Mouse (Mus musculus): ENCODE results near the gene Spag6l. TPM values are rescaled to one million over a fixed set of nuclear protein-coding genes. Genes with fewer than 3 reads are reported as not detected.
A peak's percentile ranks its signal among the peaks of the same experiment; 100 is the strongest.
"Not testable (repeated sequence)": the region's sequence is repeated elsewhere in the genome, so short reads cannot be mapped to it uniquely, and the experiment has no call there.

Gene Spag6l
- under 1 TPM in 1 of 2 experiments, not detected in 1; 0.36 TPM for total RNA-seq (2021)
- long read RNA-seq, experiment 1, partial matches to known transcripts: 1 of 1 reads
- long read RNA-seq, experiment 1, other reads (novel, unspliced or antisense): 0 of 1 reads
- long read RNA-seq, experiment 2: 0 reads

DNA sequence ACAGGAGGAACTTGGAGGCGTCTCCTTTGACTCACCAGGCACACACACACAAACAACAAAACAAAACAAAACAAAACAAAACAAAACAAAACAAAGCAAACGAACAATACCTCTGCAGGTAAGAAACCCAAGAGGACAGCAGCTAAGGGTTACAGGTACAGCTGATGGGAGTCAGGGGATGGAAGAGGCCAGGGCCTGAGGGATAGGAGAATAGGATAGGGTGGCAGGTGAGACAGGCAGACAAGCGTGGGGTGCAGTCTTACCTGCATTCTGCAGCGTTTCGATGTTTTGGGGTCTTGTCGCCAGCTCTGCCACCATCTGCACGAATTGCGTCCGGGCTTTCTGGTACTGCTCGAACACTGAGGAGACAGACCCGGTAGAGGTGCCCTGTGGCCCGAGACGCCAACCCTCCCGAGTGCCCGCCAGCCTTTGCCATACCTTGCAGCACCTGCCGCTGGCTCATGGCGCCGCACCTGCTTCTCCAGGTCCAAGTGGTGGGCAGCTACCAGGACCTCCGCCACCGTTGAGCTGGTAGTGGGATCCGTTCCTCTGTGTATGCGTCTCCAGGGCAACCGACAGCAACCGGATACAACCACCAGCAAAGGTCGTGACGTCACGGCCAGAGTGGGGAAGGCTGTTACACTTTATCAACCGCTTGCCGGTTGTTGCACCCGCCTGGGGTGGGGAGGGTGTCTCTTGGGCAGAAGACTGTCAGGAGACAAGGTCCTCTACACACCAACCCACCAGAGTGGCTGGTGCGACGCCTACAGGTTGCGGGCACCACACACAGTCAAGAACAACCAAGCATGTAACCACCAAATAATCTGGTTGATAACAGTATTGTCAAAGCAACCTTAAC is at the start of gene Spag6l:
Spag6l (minus strand) TSS at position 700 of the 859 bp plus-strand sequence.
- DNase-seq (ENCODE audit: low spot score in 2 of 2): peak in 1 of 2 experiments; percentile 6

DNA sequence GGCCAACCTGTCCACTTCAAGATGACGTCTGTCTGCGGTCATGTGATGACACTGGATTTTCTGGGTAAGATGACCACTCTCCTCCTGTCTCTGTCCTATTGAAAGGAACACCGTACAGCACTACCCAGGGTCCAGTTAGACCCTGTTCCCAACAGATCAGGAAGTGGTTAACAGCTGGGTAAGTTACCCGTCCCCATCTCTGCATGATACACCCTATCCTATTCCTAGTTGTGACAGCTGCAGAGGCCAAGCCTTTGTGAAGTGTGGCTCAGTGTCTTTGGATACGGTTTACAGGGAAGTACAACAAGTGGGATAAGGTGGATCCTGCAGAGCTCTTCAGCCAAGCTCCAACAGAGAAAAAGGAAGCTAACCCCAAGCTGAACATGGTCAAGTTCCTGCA is 49.8 kb upstream of the Spag6l start:
- no peak for DNase-seq (ENCODE audit: low spot score in 2 of 2)

DNA sequence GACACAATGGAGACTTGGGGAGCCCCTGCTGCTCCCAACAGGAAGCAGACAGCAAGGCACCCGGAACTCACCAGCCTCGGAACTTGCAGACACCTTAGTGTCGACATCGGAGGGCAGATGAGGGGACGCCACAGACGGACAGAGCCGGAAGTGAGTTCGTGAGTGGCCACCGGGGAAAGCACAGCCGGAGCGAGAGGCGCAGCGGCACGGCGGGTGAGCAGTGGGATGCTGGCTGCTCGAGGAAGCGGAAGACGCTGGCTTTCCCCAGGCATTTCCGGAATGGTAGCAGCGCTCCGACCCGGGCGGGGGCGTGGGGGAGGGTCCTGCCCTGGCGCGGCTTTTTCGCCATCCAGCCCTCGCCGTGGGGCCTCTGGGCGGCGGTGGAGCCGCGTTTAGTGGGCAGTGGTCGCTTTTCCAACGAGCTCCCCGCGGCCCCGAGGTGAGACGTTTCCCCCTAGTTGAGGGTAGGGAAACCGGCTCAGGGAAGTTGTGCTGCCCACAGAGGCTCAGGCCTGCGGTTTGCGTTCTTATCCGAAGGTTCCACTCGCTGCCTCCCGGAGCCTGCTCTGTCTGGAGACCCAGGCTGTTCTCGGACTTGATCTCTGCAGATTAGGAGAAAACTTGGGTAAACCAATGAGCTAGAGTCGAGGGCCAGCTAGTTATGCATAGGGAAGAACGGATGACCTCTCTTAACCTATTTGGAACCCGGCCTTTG is 41.5 kb upstream of the Spag6l start, which contains the start of the genes Top3b and Vpreb1:
Top3b (plus strand) TSS at position 120 of the 715 bp plus-strand sequence.
Vpreb1 (minus strand) TSS at position 227 of the 715 bp plus-strand sequence.
- DNase-seq (ENCODE audit: low spot score in 2 of 2): peak; percentile 77 to 80

DNA sequence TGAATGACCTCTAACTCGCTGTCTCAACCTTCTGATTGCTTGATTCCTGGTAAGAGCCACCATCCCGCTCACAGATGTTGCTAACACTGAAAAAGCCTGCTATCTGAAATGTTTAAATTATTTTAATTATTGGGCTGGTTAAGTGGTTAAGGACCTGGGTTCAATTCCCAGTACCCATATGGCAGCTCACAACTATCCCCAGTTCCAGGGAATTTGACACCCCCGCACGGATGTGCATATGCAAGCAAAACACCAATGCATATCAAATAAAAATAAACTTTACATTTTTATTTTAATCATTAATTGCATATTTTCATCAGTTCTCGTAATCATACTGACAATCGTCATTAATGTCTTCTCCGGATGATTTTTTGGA is 41.0 kb upstream of the Spag6l start:
- no peak for DNase-seq (ENCODE audit: low spot score in 2 of 2)

DNA sequence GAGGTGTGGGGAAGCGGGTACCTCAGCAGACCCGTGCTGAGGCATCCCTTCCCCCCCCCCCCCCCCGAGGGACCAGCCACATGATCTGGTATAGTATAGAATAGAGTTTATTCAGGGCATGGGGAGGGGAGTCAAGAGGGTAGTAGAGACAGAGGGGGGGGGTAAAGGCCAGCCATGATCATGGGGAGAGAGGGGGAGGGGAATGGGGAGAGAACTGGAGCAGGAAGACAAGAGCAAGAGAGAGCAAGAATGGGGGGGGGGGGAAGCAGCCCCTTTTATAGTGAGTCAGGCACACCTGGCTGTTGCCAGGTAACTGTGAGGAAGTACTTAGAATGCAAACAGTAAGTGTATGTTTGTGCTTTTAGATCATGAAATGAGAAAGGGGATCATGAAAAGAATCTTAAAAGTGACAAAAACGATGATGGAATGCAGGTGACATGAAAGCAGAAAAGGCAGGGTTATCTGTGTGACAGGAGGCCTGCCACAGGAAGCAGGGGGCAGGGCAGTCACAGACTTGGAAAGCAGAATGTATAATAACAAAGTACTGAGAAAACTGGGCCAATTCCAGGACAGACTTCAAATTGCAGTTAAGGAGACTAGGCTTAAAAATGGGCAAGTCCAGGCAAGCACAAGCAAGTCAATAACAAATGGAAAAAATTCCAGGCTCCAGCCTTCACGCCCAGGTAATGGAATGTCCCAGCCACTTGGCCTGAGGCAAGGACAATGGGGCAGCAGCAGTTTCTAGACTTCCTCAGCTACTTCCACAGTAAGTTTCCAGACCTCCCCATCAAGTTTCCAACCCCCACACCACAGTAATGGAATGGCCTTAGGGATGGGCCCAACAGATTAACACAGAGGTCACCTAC is 36.7 kb upstream of the Spag6l start:
- DNase-seq (ENCODE audit: low spot score in 2 of 2): no peak

DNA sequence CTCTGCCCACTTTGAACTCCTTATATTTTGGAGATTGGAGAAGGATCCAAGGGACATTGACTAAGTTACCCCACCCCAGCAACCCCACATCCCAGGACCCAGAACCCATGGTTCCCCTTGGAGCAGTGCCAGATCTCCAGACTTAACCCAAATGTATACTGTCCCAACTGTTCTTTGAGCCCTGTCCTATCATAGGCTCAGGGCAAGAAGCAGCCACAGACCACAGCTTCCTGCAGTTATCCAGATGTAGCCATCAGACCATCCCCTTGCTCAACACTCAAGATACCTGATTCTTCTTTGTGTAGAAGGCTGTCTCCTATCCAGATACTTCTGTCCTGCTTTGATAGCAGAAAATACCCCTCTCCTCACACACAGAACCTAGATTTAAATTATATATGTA is 36.0 kb upstream of the Spag6l start:
- no peak for DNase-seq (ENCODE audit: low spot score in 2 of 2)

DNA sequence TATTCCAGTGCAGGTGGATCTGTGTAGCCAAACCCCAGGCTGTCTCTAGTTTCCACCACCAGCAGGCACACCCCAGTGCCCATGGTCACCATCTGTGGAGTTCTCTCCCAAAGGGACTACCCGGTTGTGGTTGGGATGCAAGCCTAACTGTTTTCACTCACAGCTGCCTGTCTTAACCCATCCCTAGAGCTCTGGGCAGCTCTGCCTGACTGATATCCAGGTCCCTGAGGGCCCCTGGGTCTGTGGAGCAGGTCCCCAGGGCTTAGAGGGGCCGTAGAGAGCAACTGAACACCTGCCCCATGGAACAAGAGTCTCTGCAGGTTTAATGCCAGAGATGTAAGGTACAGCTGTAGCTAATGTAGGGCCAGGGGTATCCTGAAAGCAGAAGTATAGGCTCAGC is 34.7 kb upstream of the Spag6l start, which contains the start of gene Igll1:
Igll1 (minus strand) TSS at position 8 of the 400 bp plus-strand sequence.
- DNase-seq (ENCODE audit: low spot score in 2 of 2): no peak

DNA sequence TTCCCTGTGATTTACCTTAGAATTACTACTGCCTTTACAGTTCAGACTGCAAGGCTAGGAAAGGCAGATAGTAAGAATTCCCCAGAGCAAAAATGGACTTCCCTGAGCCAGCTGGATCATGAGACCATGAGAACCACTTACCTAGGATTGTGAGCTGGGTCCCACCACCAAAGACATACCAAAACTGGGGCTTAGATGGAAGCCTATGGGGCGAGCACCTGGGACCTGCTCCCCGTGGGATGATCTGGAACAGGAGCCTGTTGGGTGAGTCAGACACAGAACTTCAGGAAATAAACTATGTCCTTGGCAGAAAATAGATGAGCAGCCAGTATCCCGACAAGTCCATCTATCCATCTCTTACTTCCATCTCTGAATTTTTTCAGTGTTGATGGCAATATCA is 33.0 kb upstream of the Spag6l start:
- DNase-seq (ENCODE audit: low spot score in 2 of 2): no peak

DNA sequence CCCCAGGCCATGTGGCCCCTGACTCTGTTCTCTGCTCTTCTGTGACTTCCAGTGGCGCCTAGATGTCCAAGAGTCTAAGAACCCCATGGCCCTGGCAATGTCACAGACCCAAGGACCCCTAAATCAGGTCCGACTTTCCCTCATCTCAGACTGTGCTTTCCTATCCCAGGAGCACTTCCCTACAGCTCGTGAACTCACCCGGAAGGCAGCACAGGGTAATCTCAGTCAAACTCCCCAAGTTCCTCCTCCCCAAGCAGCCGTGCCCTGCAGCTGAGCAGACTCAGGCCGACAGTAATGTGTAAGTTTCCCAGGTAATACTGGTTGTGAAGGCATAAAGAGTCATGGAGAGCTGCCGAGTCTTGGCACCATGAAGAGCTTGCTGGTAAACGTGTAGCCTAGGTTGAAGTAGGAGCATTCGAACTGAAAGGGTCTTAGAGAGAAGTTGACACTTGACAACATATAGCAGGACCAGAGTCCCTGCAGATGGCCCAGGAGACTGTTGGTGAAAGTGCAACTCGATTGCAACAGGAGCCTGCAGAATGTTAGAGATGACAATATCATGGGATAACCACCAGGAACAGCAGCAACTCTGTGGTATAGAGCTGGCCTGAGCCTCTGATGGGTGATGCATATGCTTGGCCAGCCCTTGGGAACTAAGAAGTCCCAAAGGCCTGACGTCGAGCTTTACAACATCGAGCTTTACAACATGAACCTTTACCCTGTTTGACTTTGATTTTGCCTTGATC is 27.6 kb upstream of the Spag6l start:
- DNase-seq (ENCODE audit: low spot score in 2 of 2): no peak

DNA sequence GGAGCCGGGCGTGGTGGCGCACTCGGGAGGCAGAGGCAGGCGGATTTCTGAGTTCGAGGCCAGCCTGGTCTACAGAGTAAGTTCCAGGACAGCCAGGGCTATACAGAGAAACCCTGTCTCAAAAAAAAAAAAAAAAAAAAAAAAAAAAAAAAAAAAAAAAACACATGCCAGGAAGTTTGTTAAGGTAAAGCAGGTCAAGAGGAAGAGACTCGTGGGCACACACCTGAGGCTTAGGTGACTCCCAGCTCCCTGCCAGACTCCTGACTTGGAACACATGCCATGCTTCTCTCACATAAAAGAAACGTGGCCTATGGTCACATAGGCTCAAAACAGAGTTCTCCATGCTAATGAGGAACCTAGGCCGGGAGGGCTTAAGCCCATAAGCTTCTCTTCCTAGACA is 26.8 kb upstream of the Spag6l start:
- not testable (repeated sequence) for DNase-seq (ENCODE audit: low spot score in 2 of 2)

DNA sequence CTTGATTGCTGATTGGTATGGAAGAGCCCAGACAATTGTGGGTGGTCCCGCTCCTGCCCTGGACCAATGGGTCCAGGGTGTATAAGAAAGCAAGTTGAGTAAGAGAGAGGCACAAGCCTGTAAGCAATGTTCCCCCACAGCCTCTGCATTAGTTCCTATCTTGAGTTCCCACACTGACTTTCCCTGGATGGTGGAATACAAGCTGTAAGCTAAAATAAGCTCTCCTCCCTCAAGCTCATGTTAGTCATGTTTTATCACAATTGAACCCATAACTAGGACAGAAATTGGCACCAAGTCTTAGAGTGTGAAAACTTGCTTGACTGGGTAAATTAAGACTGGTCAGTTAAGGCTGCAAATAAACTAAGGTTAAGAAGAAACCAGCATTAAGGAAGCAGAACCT is 26.3 kb upstream of the Spag6l start:
- DNase-seq (ENCODE audit: low spot score in 2 of 2): no peak

DNA sequence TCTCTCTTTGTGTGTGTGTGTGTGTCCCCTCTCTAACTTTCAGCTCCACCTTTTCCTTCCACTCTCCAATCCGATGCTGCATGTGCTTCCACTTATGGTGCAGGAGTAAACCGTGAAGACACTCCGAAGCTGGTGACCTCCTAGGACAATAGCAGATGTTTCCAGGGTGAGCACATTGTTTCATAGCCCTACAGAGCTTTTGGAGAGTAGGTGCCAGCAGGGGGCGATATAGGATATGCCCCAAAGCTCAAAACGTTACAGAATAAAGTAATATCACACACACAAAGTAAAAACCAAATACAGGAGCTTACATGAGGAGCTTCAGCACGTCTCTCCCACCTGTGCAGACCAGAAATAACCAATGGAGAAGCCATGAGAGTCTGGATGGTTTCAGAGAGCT is 25.6 kb upstream of the Spag6l start:
- peak; percentile 60 to 64 for DNase-seq (ENCODE audit: low spot score in 2 of 2)

DNA sequence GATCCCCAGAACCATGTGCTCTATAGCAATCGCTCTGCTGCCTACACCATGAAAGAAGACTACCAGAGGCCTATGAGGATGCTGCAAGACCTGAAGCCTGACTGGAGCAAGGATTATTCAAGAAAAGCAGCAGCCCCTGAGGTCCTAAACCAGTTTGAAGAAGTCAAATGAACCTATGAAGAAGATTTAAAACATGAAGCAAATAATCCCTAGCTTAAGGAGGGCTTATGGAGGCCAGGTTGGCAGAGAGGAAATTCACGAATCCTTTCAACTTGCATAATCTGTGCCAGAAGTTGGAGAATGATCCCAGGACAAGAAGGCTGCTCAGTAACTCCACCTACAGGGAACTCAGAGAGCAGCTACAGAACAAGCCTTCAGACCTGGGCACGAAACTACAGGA is 23.2 kb upstream of the Spag6l start:
- no peak for DNase-seq (ENCODE audit: low spot score in 2 of 2)

DNA sequence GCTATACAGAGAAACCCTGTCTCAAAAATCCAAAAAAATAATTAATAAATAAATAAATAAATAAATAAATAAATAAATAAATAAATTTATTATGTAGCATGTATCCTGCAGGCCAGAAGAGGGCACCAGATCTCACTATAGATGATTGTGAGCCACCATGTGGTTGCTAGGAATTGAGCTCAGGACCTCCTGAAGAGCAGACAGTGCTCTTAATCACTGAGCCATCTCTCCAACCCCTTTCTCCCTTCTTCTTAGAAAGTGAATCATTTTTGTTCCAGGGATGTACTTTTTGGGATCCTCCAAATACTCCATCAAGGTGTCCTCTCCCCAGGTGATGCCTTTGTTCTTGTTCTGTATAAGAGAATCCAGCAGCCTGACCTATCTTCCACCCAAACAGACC is 19.9 kb upstream of the Spag6l start:
- no peak for DNase-seq (ENCODE audit: low spot score in 2 of 2)

DNA sequence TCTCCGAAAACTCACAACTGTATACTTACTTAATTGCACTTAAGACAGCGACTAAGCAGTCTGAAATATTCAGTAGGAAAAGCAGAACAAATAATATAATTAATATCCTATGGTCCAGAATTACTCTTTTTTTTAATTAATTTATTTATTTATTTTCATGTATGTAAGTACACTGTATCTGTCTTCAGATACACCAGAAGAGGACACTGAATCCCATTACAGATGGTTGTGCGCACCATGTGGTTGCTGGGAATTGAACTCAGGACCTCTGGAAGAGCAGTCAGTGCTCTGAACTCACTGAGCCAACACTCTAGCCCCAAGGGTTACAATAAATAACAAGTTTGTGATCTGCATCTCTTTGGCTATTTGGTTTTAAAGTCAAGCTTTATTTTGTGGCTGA is 415 bp upstream of the Spag6l start:
- no peak for DNase-seq (ENCODE audit: low spot score in 2 of 2)

DNA sequence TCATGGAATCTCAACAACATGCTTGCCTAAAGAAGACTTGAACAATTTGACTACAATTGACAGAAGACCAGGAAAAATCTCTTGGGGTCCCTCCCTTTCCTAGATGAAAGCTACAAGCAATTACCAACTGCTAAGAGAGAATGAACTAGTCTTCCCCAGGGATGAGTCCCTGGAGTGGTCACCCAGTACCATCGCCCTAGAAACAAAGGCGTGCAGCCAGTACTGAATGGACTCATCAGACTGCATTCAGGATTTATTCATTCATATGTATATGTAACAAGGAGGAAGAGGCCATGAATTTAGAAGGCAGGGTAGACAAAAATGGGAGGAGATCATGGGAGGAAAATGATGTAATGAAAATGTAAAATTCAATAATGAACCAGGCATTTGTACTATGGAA is 3.0 kb downstream of the Spag6l start:
- no peak for DNase-seq (ENCODE audit: low spot score in 2 of 2)

DNA sequence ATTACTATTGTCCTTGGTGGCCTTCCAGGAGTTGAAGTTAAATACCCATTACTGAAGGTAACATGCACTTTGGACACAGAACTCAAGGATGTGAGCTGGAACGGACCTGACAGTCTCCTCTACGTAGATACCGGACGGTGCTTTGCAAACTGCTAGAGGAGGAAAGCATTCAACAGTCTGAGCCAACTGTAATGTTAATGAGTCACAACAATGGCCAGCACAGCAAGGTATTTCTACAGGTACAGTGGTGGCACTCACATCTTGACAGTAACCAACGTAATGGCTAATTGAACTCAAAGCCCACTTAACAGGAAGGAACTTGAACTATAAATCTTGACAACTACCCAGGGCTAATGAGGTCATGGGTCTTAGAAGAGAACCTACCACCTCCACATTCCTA is 3.8 kb downstream of the Spag6l start:
- DNase-seq (ENCODE audit: low spot score in 2 of 2): no peak

DNA sequence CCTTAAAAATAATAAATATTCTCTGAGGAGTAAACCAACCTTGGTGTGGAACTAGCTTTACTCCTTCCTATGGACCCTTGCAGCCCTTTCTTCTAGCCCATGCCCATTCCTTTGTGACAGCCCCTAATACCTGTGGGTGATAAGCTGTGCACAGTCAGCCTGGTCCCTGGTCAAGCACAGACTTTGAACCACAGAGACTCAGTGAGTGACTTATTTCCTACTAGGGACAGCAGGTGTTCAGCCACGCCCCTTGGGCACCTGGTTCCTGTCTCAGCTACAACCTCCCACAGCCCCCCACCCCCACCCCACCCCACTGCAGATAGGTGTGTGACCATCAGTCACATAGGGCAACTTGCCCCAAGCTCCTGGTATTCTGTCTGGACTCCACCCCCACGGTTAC is 22.9 kb downstream of the Spag6l start:
- DNase-seq (ENCODE audit: low spot score in 2 of 2): no peak
